Mouse (Mus musculus) kidney, adult 2 months (tissue): ENCODE measurements at regions not wholly inside any gene's neighbourhood (a gene's known extent, or its start where the extent isn't known, plus 50 kb on each side); places are given as distances from the start of the nearest gene placed in this dataset.

Experiments
- CTCF ChIP-seq: fragments of 200-500 bp; conservative IDR thresholded peaks from 2 replicates; pipeline ENCODE4 v1.5.1; 2011; ENCODE audit warnings: low read depth, mild to moderate bottlenecking, control low read depth, low read length, moderate library complexity, mixed read lengths; ENCODE audit not compliant: insufficient read depth, insufficient read length
- POLR2A ChIP-seq: fragments of 200-500 bp; IDR thresholded peaks from one replicate; pipeline ENCODE4 v1.6.1; 2011; ENCODE audit warnings: low read depth, low read length, control low read depth

- no peak for TF ChIP-seq CTCF
- TF ChIP-seq POLR2A = no peak
Measured at GRCm38 (mm10) chr10:43822615-43823014, 78.9 kb downstream of the Qrsl1 start.
